Mouse (Mus musculus): ENCODE measurements at regions not wholly inside any gene's neighbourhood (a gene's known extent, or its start where the extent isn't known, plus 50 kb on each side); places are given as distances from the start of the nearest gene placed in this dataset.

- TF ChIP-seq CTCF (IDR thresholded peaks at IDR 0.05) (no peak), EP300 (IDR thresholded peaks at IDR 0.05) (no peak)
Measured at GRCm38 (mm10) chr11:90130635-90131034, 56.8 kb upstream of the Gm45716 start.
